Mouse (Mus musculus): Measurements from ENCODE around the gene Mansc4.

Gene Mansc4

GRCm38 (mm10) chr6:147076878-147077277 is 10.0 kb downstream of the Mansc4 start:
- no peak for DNase-seq

GRCm38 (mm10) chr6:147075808-147076387 is 10.9 kb downstream of the Mansc4 start:
- no peak for DNase-seq

- DNase-seq, result no peak
These were observed 21.9 kb downstream of the Mansc4 start for GRCm38 (mm10) chr6:147064944-147065261.

- no peak for DNase-seq
These were observed 22.4 kb downstream of the Mansc4 start for GRCm38 (mm10) chr6:147064226-147064943.

- DNase-seq, result no peak
These were observed 24.1 kb downstream of the Mansc4 start for GRCm38 (mm10) chr6:147062694-147063093.

GRCm38 (mm10) chr6:147062034-147062433 is 24.8 kb downstream of the Mansc4 start:
- no peak for DNase-seq

- DNase-seq, result no peak
These were observed 25.2 kb downstream of the Mansc4 start for GRCm38 (mm10) chr6:147061630-147062029.

GRCm38 (mm10) chr6:147059326-147059725 is 27.5 kb downstream of the Mansc4 start:
- no peak for DNase-seq

GRCm38 (mm10) chr6:147055374-147055977 is 31.4 kb downstream of the Mansc4 start:
- no peak for DNase-seq

- no peak for DNase-seq
These were observed 32.8 kb downstream of the Mansc4 start for GRCm38 (mm10) chr6:147053785-147054646.

- DNase-seq, result no peak
These were observed 34.4 kb downstream of the Mansc4 start for GRCm38 (mm10) chr6:147052440-147052839.

- no peak for DNase-seq
These were observed 35.2 kb downstream of the Mansc4 start for GRCm38 (mm10) chr6:147051666-147052065.

GRCm38 (mm10) chr6:147049239-147049805 is 37.5 kb downstream of the Mansc4 start:
- no peak for DNase-seq

- DNase-seq, result no peak
These were observed 43.2 kb downstream of the Mansc4 start for GRCm38 (mm10) chr6:147043633-147044032.

GRCm38 (mm10) chr6:147042291-147043290 is 44.2 kb downstream of the Mansc4 start, which contains the start of gene Mrps35:
Mrps35 (plus strand) TSS chr6:147042764.
- DNase-seq, result peak; percentile 92 to 93

GRCm38 (mm10) chr6:147032303-147032925 is 54.4 kb downstream of the Mansc4 start, which contains the start of gene Rep15:
Rep15 (plus strand) TSS chr6:147032584.
- peak; percentile 31 to 41 for DNase-seq

GRCm38 (mm10) chr6:147030096-147030885 is 56.5 kb downstream of the Mansc4 start:
- DNase-seq, result peak; percentile 63 to 72

- DNase-seq, result peak; percentile 37 to 64
These were observed 57.2 kb downstream of the Mansc4 start for GRCm38 (mm10) chr6:147029591-147029990.

GRCm38 (mm10) chr6:147028396-147028795 is 58.4 kb downstream of the Mansc4 start:
- no peak for DNase-seq
